Mouse (Mus musculus): Measurements from ENCODE around the gene Lamb3.

Gene Lamb3

GRCm38 (mm10) chr1:193311596-193311995 is 104.1 kb downstream of the Lamb3 start:
- no peak for DNase-seq (ENCODE audit: low spot score in 2 of 2)

GRCm38 (mm10) chr1:193315705-193316357 is 108.3 kb downstream of the Lamb3 start:
- no peak for DNase-seq (ENCODE audit: low spot score in 2 of 2)

GRCm38 (mm10) chr1:193316358-193316750 is 108.9 kb downstream of the Lamb3 start:
- DNase-seq (ENCODE audit: low spot score in 2 of 2) = no peak

- no peak for DNase-seq (ENCODE audit: low spot score in 2 of 2)
Observed at GRCm38 (mm10) chr1:193317159-193317559, 109.7 kb downstream of the Lamb3 start.

GRCm38 (mm10) chr1:193319721-193320120 is 112.2 kb downstream of the Lamb3 start:
- no peak for DNase-seq (ENCODE audit: low spot score in 2 of 2)

GRCm38 (mm10) chr1:193320398-193320797 is 112.9 kb downstream of the Lamb3 start:
- DNase-seq (ENCODE audit: low spot score in 2 of 2) = no peak

- DNase-seq (ENCODE audit: low spot score in 2 of 2) = no peak
Observed at GRCm38 (mm10) chr1:193323686-193324085, 116.2 kb downstream of the Lamb3 start.

GRCm38 (mm10) chr1:193324224-193324623 is 116.7 kb downstream of the Lamb3 start:
- DNase-seq (ENCODE audit: low spot score in 2 of 2) = no peak

GRCm38 (mm10) chr1:193325891-193326290 is 118.4 kb downstream of the Lamb3 start:
- DNase-seq (ENCODE audit: low spot score in 2 of 2) = no peak

- DNase-seq (ENCODE audit: low spot score in 2 of 2) = no peak
Observed at GRCm38 (mm10) chr1:193326456-193327145, 119.1 kb downstream of the Lamb3 start.

GRCm38 (mm10) chr1:193327216-193327615 is 119.7 kb downstream of the Lamb3 start:
- no peak for DNase-seq (ENCODE audit: low spot score in 2 of 2)

GRCm38 (mm10) chr1:193327686-193328085 is 120.2 kb downstream of the Lamb3 start:
- no peak for DNase-seq (ENCODE audit: low spot score in 2 of 2)

- no peak for DNase-seq (ENCODE audit: low spot score in 2 of 2)
Observed at GRCm38 (mm10) chr1:193329557-193329956, 122.1 kb downstream of the Lamb3 start.

- peak; percentile 56 to 77 for DNase-seq (ENCODE audit: low spot score in 2 of 2)
Observed at GRCm38 (mm10) chr1:193330172-193330571, 122.7 kb downstream of the Lamb3 start.

GRCm38 (mm10) chr1:193330626-193331025 is 123.1 kb downstream of the Lamb3 start:
- no peak for DNase-seq (ENCODE audit: low spot score in 2 of 2)

GRCm38 (mm10) chr1:193332018-193332417 is 124.5 kb downstream of the Lamb3 start:
- DNase-seq (ENCODE audit: low spot score in 2 of 2) = no peak

- DNase-seq (ENCODE audit: low spot score in 2 of 2) = no peak
Observed at GRCm38 (mm10) chr1:193332671-193333070, 125.2 kb downstream of the Lamb3 start.

- no peak for DNase-seq (ENCODE audit: low spot score in 2 of 2)
Observed at GRCm38 (mm10) chr1:193333776-193334175, 126.3 kb downstream of the Lamb3 start.

GRCm38 (mm10) chr1:193334546-193334945 is 127.0 kb downstream of the Lamb3 start:
- DNase-seq (ENCODE audit: low spot score in 2 of 2) = no peak

GRCm38 (mm10) chr1:193336122-193337017 is 128.9 kb downstream of the Lamb3 start:
- DNase-seq (ENCODE audit: low spot score in 2 of 2) = no peak

- DNase-seq (ENCODE audit: low spot score in 2 of 2) = no peak
Observed at GRCm38 (mm10) chr1:193337018-193337321, 129.5 kb downstream of the Lamb3 start.

- DNase-seq (ENCODE audit: low spot score in 2 of 2) = no peak
Observed at GRCm38 (mm10) chr1:193337787-193338310, 130.3 kb downstream of the Lamb3 start.
